Comparison of ENCODE assay signal across 8 mouse cellular contexts in genomic region chr4:150257252-150258204, GRCm38 (mm10). TPM values are rescaled to one million over a fixed set of nuclear protein-coding genes. Genes with fewer than 3 reads are reported as not detected.
DNase-seq lines count a peak whose midpoint lies in the region; ATAC-seq lines count a peak whose summit lies in the region.

No protein-coding gene starts in this region.

- no peaks in the 10 kb centered on the region for H3K9me3 ChIP-seq in limb, embryonic 13.5 days
- no peaks in the 10 kb centered on the region for H3K9me3 ChIP-seq in midbrain, embryonic 14.5 days (ENCODE audit: control insufficient read depth, low read length)

- no peaks in the 10 kb centered on the region for H3K27me3 ChIP-seq in limb, embryonic 13.5 days
- H3K27me3 ChIP-seq in midbrain, embryonic 14.5 days (ENCODE audit: control insufficient read depth, insufficient read depth, low read length): no peaks in the 10 kb centered on the region

- no peaks in the 10 kb centered on the region for H3K36me3 ChIP-seq in limb, embryonic 13.5 days
- no peaks in the 10 kb centered on the region for H3K36me3 ChIP-seq in midbrain, embryonic 14.5 days (ENCODE audit: control insufficient read depth, insufficient read depth, low read length)

- ATAC-seq in limb, embryonic 13.5 days (ENCODE audit: low FRiP score, low read depth): peak; percentile 46; the same call in 1 of the 2 replicates
- peak; percentile 34; the same call in 1 of the 2 replicates for ATAC-seq in midbrain, embryonic 14.5 days (ENCODE audit: low FRiP score, low TSS enrichment)

- H3K9ac ChIP-seq in limb, embryonic 13.5 days: peak overlapping the region; percentile 13; the same call in 1 of the 2 replicates
- H3K9ac ChIP-seq in midbrain, embryonic 14.5 days (replicated peaks; ENCODE audit: low read length): 0 out of 2 replicates have a peak overlapping the region, but pooled peaks have one; percentile 23

- peak overlapping the region; percentile 65; the same call in 1 of the 2 replicates for H3K27ac ChIP-seq in limb, embryonic 13.5 days
- H3K27ac ChIP-seq in midbrain, embryonic 14.5 days (replicated peaks; ENCODE audit: low read depth, low read length): peak overlapping the region; percentile 32

- DNase-seq in adrenal gland, adult 18-20 months (ENCODE audit: low spot score in 2 of 2): peak; percentile 77 to 83
- DNase-seq in embryo, embryonic 10.5 days (ENCODE audit: low spot score): peak; percentile 92
- DNase-seq in heart, adult 18-20 months: peak; percentile 94
- DNase-seq in kidney, adult 11 months: peak; percentile 79
- DNase-seq in midbrain, embryonic 14.5 days: peak; percentile 89
- peak; percentile 56 for DNase-seq in spleen, adult 12 weeks (ENCODE audit: low spot score)
- DNase-seq in c-Kit-positive CD71-positive TER-119-positive erythroid progenitor cells, embryonic 14.5 days (ENCODE audit: low spot score): no peak

- WGBS in limb, embryonic 13.5 days: 52% methylated on average over 20 of the region's 20 CpGs
- 54% methylated on average over 20 of the region's 20 CpGs for WGBS in midbrain, embryonic 14.5 days

- no peak overlapping the region for H3K4me2 ChIP-seq in limb, embryonic 13.5 days (replicated peaks)
- no peak overlapping the region; the same call in 1 of the 2 replicates for H3K4me2 ChIP-seq in midbrain, embryonic 14.5 days (ENCODE audit: low read length)

- no peak overlapping the region for H3K4me3 ChIP-seq in limb, embryonic 13.5 days
- H3K4me3 ChIP-seq in midbrain, embryonic 14.5 days (replicated peaks; ENCODE audit: low read depth, low read length): no peak overlapping the region

- H3K4me1 ChIP-seq in limb, embryonic 13.5 days: peaks cover 16% of the 10 kb centered on the region
- 0 out of 2 replicates have a peak, but pooled peaks cover 13% of the 10 kb centered on the region for H3K4me1 ChIP-seq in midbrain, embryonic 14.5 days (ENCODE audit: control insufficient read depth, insufficient read depth, low read length)

RNA-seq across cellular contexts. Expression of gene Eno1, which starts 21.0 kb away (rescaled TPM):
- total RNA-seq in adrenal gland, adult 18-20 months (2021): 100 to 1,000 TPM; 471 to 935 TPM
- total RNA-seq in heart, adult 18-20 months (2021): 100 to 1,000 TPM; 118 to 148 TPM
- polyA plus RNA-seq in limb, embryonic 13.5 days (2015; fragmentation: Nextera tagmentation; extraction: Ambion mirVana): 1,739 and 1,773 TPM in 2 replicates
- polyA plus RNA-seq in midbrain, embryonic 14.5 days (2014; fragmentation: Nextera tagmentation; extraction: Ambion mirVana): 935 and 972 TPM in 2 replicates

RNA-seq across cellular contexts. Expression of gene Rere, which starts 23.9 kb away (rescaled TPM):
- 100 to 1,000 TPM in 1 of 2 experiments, 10 to 100 TPM in 1; 87.8 to 100 TPM for total RNA-seq in adrenal gland, adult 18-20 months (2021)
- total RNA-seq in heart, adult 18-20 months (2021): 10 to 100 TPM; 39.6 to 46.7 TPM
- 24.1 and 24.2 TPM in 2 replicates for polyA plus RNA-seq in limb, embryonic 13.5 days (2015; fragmentation: Nextera tagmentation; extraction: Ambion mirVana)
- 37.6 and 48.6 TPM in 2 replicates for polyA plus RNA-seq in midbrain, embryonic 14.5 days (2014; fragmentation: Nextera tagmentation; extraction: Ambion mirVana)

RNA-seq across cellular contexts. Expression of gene Car6, which starts 56.4 kb away (rescaled TPM):
- 1 to 10 TPM; 1.4 to 2.5 TPM for total RNA-seq in adrenal gland, adult 18-20 months (2021)
- under 1 TPM in 1 of 2 experiments, not detected in 1; 0.41 TPM for total RNA-seq in heart, adult 18-20 months (2021)
- polyA plus RNA-seq in limb, embryonic 13.5 days (2015; fragmentation: Nextera tagmentation; extraction: Ambion mirVana): 0.50 and 0.55 TPM in 2 replicates
- 0.32 TPM in 1 of 2 replicates, not detected in the other for polyA plus RNA-seq in midbrain, embryonic 14.5 days (2014; fragmentation: Nextera tagmentation; extraction: Ambion mirVana)
